Mouse (Mus musculus): ENCODE data around the gene Card9. TPM values are rescaled to one million over a fixed set of nuclear protein-coding genes. Genes with fewer than 3 reads are reported as not detected.

Card9 gene
- total RNA-seq, 2 experiments from 2014 or later, result 2.0 to 2.6 TPM

DNA sequence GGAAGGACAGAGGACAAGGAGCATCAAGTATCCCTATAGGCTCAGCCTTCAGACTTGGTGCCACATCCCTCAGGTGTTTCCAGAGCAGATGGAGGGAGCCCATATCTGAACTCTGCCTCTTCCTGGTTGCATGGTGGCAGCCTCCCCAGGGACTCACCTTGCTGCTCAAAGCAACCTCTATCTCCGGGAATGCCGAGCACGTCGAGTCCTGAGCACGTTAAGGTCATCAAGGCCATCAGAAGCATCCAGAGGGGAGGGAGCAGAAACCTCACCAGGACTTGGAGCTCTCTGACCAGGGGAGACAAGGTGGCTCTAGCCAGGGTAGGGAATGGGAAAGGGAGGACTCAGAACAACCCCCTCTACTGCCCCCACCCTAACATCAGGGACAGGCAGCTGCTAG, 2.8 kb upstream of the Card9 start:
- DNase-seq (ENCODE audit: low spot score in 2 of 2), result no peak

DNA sequence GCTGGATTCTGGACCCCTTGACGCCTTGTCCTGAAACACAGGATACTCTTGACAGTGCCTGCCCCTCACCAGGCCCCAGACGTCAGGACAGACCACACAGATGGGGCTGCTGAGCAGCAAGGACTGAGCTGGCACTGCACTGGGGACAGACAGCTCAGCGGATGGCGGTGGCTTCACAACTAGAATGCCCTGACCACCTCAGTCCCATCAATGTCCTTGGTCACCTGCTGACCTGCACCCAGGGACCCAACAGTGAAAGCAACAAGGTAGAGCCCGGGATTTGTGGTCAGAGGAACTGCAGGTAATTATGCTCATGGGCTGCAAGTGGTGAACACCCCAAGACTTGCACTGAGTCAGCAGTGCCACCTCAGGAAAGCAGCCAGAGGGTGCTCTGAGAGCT, 2.3 kb upstream of the Card9 start:
- DNase-seq (ENCODE audit: low spot score in 2 of 2), result no peak

DNA sequence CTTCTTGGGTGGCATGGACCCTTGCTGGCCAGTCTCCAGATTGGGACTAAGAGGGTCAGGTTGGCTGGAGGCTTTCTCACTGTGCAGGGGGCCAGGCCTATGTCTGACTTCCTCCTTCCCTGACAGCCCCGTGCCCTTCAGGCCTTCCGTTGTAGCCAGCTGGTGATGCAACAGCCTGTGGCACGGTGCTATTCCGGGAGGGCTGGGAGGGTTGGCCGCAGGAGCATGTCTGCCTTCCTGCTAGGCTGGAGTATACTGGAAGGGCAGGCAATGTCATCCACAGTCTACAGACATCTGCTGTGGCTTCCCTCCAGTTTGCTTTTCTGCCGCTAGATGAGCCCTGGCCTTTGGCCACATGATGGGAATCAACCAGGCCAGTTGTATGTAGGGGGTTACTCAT, 735 bp downstream of the Card9 start:
- no peak for DNase-seq (ENCODE audit: low spot score in 2 of 2)

DNA sequence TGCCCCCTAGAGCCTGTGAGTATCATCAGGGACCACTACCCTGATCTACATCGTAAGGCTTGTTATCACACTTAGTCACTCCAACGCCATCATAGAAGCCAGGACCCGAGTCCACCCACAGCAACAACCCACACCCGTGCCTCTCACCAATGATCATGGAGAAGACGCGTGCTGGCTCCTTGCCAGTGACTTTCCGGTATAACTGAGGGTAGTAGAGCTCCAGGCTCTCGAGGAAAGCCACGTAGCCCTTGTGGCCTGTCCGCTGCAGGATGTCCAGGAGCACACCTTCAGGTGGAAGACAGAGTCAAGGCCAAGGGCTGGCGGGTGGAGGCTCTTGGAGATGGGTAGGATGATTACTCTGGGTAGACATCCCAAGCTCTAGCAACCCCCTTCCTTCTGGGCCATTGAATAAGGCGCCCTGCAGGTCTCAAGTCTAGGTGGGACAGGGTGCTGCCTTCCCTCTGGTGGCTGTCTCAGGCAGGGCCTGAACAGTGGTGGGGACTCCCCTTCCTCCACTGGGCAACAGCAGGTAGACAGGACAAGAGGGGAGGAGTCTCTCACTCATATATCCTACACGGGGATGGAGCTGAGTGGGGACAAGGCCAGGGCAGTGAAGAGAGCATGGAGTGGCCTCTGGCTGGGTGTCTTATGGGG, 1.9 kb downstream of the Card9 start:
- no peak for DNase-seq (ENCODE audit: low spot score in 2 of 2)

DNA sequence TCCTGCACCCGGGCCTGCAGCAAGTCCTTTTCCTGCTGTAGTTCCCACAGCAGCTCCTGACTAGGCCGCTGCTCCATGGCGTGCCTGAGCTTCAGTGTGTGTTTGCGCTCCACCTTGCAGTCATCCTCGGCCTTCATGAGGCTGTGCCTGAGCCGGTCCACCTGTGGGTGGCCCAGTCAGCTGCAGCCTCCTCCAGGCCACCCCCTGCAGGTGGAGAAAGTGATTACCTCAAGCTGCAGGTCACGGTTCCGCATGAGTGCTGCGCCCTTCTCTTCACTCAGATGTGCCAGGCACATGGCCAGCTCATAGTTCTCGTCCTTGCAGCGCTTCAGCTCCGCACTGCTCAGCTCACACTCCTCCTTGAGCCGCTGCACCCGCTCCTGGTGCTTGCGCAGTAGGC, 3.2 kb downstream of the Card9 start:
- DNase-seq (ENCODE audit: low spot score in 2 of 2), result no peak

DNA sequence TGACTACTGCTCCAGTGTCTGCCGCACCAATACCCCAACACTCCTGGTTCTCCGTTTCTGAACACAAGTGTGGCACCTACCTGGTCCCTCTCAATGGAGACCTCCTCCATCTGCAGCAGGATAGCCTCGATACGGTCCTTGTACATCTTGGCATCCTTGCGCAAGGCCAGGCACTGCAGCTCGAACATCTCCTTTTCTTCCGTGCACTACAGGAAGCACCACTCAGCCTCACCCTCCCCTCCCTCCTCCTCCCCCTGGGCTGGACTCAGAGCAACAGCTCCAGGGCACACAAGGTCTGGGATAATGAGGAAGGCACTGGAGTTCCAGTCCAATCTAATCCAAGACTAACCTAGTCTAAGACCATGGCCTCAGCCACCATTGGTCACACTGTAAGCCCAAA, 4.0 kb downstream of the Card9 start:
- no peak for DNase-seq (ENCODE audit: low spot score in 2 of 2)

DNA sequence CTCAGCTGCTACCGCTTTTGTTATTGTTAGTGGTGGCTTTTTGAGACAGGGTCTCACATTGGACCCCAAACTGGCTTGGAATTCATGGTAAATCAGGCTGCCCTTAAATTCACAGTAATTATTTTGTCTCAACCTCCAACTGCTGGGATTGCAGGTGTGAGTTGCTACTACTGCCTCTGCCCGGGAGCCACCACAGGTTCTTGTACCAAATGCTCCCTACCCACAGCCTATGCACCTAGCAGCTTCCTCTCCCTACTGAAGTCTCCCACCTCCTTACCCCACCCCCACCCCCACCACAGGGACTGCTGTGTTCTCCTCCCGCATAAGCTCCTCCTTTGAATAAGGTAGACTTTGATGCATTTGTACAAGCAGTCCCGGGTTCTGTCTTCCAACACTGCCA, 4.5 kb downstream of the Card9 start:
- DNase-seq (ENCODE audit: low spot score in 2 of 2), result no peak

DNA sequence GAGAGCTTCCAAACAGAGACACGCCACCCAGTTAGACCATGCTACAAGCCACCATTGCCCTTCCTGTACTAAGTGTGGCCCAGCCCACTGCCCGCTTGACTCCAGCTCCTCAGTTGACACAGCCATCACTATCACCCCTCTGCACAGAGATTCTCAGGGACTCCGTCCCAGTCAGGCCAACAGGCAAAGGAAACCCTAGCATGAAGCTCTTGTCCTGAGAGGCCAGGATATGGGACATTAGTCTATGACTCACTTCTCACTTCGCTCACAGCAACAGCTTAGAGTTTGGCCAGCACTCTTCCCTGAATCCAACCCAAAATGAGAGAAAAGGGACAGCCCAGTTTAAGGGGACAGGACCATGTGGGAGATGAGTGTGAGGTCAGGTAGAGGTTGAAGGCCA, 6.3 kb downstream of the Card9 start:
- no peak for DNase-seq (ENCODE audit: low spot score in 2 of 2)

DNA sequence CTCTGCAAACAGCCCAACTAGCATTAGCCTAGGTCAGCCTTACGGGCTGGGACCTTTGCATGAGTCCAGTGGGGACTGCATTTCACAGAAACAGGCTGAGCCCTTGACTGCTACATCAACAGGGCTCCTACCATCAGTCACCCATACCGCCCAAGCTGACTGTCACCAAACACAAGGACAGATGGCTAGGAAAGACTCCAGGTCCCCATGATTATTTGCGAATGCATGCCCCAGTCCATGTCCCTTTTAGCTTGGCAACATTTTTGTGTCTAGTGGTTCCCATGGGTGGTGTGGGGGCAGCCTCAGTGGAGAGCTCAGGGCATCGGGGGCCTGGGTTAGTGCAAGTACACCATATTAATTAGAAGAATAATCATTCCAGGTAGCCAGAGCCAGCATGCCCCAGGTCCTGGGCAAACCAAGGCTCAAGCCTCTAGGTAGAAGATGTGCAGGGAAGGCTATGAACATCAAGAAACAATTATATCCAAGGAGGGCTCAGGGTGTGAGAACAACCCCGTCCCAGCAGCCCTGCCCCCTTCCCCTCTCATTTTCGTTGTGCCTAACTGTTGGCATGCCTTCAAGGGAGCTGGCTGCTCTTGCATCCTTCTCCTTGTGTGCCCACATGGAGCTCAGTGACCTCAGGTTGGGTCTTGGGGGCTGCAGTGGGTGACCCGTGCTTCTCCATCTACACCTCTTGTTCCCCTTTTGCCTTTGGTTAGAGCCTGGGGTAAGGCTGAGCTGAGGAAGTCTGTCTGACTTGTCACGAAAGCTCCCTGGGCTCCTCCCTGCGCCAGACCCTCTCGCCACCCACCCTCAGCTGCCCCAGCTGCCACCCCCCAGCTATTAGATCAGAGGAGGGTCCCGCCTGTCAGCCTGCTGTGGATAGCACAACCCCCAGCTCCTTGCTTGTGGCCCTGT, 7.4 kb downstream of the Card9 start:
- peak in 1 of 2 experiments; percentile 19 for DNase-seq (ENCODE audit: low spot score in 2 of 2)

DNA sequence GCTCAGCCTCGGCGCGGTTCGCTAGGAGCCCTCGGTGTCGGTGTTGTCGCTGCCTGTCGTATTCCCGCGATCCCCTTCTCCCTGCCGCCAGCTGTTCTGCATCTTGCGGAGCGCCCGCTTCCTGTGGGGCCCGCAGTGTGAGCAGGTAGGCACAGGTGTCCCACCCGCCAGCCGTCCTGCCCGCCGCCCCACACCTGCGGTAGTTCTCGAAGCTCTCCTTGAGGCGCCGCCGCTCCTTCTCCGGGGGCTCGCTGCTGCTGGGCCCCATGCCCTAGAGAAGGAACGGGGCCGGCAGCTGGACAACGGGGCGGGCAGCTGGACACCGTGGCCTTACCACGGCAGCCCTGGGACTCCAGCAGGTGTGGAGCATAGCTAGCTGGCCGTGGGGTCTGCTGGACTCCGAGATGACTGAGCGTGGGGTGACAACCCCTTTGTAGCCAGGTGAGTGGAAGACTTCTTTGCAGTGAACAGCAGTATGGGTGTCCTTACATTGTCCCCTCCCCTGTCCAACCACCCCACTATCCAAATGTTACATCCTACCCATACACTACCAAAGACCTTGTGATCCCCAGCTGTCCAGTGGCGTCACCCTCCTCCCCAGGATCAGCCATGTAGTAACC, 8.3 kb downstream of the Card9 start:
- DNase-seq (ENCODE audit: low spot score in 2 of 2), result peak in 1 of 2 experiments; percentile 57

DNA sequence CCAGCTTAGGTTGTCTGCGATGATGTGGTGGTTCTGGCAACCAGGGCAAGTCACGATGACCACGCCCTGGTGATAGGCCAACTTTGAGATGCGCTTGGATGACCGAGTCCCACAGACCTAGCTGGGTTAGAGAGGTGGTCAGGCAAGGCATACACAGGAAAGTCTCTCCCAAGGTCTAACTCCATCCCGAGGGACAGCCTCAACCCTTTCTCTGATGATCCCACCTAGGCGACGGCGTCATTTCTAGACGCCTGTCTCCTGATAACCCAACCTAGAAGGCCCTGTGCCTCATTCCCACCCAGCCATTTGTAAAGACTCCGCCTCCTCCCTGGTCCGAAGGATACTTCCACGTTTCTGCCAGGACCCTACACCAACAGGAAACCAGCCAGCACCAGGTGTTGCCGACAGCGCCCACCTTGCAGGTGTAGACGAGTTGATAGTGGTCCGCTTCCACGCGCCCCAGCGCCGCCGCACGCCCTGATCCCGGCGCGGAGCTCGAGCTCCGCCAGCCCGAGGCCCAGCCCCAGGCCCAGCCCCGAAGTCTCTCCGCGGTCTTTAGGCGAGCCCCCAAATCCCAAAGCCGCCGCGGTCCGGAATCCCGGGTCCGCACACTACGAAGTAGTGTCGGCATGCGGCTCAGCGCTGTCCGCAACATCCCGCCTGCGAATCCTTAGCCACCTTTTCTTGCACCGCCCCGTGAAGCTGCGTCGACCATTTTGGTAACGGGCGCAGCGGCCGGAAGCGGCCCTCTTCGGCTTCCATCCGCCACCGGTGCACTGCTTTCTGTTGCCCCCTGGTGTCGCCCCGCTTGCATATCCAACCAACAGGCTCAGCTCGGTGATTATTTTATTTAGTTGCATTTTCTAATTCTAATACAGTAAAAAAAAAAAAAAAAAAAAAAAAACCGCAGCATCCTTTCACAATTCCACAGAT, 9.1 kb downstream of the Card9 start, which contains the start of gene Dnlz:
Gene Dnlz (minus strand): TSS at position 753 of the 933 bp plus-strand sequence.
- DNase-seq (ENCODE audit: low spot score in 2 of 2), result peak; percentile 94 to 97

DNA sequence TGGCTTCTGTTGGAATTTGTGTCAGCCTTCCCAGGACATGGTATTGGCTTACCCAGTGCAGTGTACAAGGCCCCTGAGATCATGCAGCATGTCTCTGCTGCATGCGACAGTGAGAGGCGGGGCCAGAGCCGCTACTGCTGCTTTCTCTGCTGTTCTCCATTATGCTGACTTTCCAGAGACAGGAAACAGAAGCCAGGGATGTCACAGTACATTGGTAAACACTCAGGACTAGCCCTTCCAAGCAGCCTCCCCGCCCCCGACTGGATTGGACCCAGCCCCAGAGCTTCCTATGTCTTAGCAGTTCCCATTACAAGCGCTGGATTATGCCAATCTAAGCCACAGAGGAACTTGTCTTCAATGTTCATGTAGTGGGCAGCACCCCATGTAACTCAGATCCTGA, 12.5 kb downstream of the Card9 start:
- no peak for DNase-seq (ENCODE audit: low spot score in 2 of 2)

DNA sequence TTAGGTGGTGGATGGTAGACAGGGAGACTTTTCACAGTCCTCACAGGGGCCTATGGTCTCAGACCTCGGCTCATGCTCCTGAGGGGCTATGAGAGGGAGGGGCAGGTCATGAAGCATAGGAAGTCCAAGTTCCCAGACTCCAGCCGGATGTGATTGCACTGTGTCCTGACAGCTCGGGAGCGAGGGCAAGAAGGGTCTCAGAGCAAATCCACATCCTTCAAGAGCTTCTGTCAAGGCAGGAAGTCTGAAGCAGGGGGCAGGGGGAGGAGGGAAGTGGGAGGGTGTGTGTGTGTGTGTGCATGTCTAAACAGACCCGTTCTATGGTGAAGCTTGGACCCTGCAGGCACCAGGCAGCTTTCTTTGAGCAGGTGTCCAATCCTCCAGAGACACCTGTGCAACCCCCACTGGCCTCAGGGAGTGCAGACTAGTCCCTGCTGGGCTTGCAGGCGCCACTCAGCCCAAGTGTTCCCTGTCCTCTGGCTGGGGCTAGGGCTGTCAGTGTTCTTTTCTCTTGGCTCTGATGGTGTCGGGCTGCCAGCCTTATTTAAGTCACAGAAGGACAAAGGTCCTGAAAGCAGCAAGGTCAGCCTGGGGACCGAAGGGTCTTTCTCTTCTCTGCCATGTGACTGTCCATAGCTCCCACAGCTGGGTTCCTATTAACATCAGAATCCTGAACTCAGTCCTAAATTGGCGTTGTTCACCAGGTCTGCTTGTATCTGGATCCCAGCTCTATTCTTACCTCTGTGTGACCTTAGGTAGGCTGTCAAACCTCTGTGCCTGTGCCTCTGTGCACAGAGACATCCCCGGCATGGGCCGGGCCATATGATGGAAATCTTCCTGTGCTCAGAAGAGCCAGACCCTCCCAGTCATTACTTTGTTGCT, 17.9 kb downstream of the Card9 start:
- no peak for DNase-seq (ENCODE audit: low spot score in 2 of 2)

DNA sequence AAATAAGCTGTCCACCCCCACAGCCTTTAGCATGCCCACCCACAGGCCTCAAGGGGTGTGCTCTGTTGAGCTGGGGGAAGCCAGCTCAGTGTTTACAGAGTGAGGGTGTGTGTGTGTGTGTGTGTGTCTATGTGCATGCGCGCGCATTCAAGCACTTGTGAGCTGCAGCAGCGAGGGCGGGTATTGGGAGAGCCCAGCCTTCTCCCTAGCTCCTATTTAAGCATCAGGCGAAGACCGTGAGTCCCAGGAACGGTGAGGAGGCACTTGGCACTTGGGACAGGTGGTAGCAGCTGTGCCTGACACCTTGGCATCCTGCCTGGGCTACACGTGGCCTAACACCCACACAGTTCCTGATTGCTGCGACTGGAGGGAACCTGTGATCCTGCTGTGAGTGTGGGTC, 18.7 kb downstream of the Card9 start:
- DNase-seq (ENCODE audit: low spot score in 2 of 2), result peak in 1 of 2 experiments; percentile 54

DNA sequence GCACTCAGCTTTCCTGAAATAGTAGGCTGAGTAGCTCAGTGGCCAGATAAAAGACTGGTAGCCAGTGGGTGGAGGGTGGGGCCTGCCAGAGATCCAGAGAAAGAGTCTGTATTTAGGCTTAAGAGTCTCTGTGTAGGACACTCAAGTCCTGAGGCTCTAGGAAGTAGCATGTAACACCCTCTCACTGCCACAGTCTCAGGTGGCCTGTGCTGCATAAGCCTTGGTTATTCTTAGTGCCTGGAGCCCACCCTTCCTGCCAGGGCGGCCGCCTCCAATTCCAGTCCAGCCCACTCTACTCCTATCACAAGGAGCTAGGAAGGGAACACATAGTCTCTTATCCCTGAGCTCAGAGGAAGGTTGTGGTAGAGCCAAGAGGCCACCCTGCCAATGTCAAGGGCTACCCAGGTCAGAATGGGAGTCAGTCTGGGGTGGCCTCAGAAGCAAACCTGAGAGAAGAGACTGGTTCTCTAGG, 19.2 kb downstream of the Card9 start:
- no peak for DNase-seq (ENCODE audit: low spot score in 2 of 2)

DNA sequence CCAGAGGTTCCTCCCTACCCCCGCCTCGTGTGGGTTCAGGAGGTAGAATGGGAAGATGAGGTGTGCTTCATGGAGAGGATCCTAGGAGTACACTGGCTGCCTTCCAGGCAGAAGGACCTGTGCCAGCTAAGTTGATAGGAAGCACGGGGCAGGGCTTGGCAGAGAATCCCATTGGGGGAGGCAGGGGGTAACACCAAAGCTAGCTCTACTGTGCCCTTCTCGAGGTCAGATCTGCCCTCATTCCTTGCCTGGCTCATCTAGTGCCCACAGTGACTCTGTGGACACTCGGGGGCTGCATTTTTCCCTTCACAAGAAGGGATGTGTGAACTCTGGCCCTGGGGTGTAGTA, 21.5 kb downstream of the Card9 start:
- no peak for DNase-seq (ENCODE audit: low spot score in 2 of 2)

DNA sequence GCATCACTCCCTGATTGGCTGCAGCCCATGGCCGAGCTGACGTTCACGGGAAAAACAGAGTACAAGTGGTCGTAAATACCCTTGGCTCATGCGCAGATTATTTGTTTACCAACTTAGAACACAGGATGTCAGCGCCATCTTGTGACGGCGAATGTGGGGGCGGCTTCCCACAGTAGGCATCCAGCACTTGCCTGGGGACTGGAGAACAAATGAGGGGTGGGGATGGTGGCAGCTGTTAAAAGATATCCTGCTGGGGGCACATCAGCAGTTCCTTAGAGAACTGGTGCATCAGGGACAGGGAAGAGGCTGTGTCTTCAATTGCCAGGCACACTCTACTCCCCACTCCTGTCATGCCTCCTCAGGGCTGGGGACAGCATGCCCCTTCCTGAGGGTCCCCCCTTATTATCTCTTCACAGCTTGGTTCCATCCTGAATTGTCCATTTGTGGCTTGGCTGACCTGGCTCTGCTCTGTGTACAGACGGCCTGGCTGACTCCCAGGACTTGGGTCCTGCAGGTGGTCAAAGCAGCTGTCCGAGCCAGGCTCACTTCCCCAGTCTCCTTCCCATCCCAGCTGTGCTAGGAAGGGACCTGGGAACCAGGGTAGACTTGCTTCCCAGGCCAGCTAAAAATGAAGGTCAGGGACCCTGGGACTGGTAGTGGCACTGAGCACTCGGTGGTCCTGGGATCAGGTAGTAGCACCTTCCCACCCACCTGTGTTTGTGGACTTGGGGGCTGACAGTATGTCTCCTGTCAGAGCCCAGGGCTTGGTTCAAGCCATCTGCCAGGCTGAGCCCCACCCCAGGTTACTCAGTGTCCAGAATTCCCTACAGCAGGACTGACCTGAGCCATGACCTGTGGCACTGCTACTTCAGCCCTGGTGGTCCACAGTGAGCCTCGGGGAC, 22.2 kb downstream of the Card9 start:
- no peak for DNase-seq (ENCODE audit: low spot score in 2 of 2)

DNA sequence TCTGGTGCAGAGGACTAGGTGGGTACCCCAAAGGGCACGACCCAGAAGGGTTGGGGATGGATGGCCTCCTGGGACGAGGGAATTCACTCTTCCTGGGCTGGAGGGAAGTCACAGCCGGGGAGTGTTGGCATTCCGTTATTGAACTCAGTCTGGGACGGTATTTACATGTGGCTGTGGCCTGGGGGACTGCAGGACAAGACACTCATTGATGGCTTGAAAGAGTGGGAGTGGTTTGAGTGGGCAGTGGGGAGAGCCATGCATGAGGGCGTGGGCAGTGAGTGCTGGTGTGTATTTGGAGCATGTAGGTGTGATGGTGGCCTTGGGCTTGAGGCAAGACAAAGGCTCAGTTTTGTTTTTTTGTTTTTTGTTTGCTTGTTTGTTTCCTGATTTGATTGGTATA, 30.0 kb downstream of the Card9 start:
- DNase-seq (ENCODE audit: low spot score in 2 of 2), result no peak

DNA sequence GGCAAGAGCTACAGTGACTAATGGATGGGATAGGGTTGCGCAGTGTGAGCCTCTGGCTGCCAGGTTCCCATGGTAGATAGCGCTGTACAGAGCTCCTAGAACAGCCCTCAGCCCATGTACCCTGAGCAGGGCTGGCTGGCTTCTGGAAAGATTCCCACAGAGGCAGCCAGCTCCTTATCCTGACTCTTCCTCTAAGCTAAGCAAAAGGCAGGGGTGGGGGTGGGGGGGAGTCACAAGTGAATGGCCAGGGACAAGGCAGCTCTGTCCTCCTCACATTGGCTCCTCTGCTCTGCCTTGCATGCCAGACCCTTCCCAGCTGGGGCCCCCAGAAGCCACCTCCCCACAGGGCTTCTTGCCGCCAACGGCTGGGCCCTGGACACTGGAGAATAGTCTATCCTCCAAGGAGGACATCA, 30.7 kb downstream of the Card9 start:
- DNase-seq (ENCODE audit: low spot score in 2 of 2), result peak in 1 of 2 experiments; percentile 53
